Mouse (Mus musculus) cerebellum, adult (tissue): Measurements from ENCODE around the gene Dock2.
"Not testable (repeated sequence)": the region's sequence is repeated elsewhere in the genome, so short reads cannot be mapped to it uniquely, and the experiment has no call there.

Experiments
- ATAC-seq: cut with Nextera tagmentation; 2 replicates; pipeline ENCODE4 v1.9.2; 2017; ENCODE audit warnings: mild to moderate bottlenecking, moderate library complexity, mixed read lengths; ENCODE audit not compliant: insufficient number of reproducible peaks, low FRiP score, low TSS enrichment

Dock2 gene

DNA sequence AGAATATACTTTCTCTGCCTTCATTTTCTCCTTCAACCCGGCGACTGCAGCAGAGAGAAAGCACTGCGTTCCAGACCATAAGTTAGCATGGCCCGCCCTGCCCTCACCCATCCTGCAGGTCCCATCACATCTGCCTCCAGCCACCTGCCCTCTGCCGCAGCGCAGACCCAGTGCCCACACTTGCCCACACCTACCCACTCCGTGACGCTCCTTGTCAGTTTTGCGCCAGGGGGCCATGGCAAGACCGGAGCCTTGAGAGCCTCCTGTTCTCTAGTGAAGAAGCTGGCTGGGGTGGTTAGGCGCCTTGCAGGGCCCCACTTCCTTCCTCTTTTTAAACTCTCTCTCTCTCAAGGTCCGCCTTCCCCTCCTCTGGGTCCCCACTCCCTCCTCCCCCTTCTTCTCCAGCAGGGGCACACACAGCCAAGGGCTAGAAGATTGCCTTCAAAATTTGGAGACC is at the start of gene Dock2:
Gene Dock2 (minus strand): TSS at position 306 of the 457 bp plus-strand sequence.
- no peak for ATAC-seq

DNA sequence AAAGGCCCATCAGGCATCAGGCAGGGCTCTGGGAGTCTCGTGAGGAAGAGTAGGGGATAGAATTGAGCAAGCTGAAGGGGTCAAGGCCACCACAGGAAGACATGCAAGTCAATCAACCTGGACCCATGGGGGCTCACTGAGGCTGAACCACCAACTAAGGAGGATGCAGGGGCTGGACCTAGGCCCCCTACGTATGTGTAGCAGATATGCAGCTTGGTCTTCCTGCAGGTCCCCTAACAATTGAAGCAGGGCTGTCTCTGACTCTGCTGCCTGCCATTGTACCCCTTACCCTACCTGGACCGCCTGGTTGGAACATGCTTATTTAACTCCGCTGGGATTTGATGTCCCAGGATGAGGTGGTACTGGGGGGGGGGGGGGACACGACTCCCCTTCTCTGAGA is 49.0 kb upstream of the Dock2 start:
- no peak for ATAC-seq

- no peak for ATAC-seq
Observed at GRCm38 (mm10) chr11:34827803-34828202, 44.1 kb upstream of the Dock2 start.

DNA sequence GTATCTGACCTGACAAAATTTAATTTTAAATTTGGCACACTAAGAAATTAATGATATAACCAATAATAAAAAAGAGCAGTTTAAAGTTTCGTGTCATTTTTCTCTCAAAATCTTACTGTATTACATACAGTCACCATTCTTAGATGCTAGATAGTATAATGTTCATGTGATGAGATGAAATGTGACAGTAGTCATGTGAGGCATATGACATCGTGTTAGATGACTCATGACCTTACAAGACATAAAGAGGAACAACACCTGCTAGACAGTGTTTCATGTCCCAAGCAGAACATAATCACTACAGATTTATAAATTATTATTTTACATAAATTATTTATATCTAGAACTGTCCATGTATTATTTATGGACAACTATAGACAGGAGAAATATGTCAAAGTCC is 43.2 kb upstream of the Dock2 start:
- ATAC-seq = no peak

- no peak for ATAC-seq
Observed at GRCm38 (mm10) chr11:34824791-34825190, 41.1 kb upstream of the Dock2 start.

- no peak for ATAC-seq
Observed at GRCm38 (mm10) chr11:34814767-34815166, 31.1 kb upstream of the Dock2 start.

GRCm38 (mm10) chr11:34814319-34814718 is 30.6 kb upstream of the Dock2 start:
- ATAC-seq = no peak

- not testable (repeated sequence) for ATAC-seq
Observed at GRCm38 (mm10) chr11:34805026-34805425, 21.3 kb upstream of the Dock2 start.

- not testable (repeated sequence) for ATAC-seq
Observed at GRCm38 (mm10) chr11:34798066-34798465, 14.4 kb upstream of the Dock2 start.

DNA sequence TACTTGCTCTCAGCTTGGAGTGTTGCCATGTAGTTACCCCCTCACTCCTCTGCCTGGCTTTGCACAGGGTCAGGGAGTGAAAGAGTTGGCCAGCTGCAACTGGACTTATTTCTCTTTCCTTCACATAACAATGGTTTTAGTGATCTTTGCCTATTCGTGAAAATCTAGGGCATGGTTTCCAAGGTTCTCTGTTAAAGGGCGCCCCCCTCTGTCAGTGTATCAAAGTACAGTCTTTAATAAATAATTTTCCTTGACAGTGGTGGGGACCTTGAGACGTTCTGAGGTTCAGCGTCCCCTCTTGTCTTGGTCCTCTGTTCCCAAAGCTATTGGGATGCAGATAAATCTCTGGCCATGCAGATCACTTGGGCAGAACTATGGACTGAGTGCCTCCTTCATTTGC is 12.4 kb upstream of the Dock2 start:
- no peak for ATAC-seq

DNA sequence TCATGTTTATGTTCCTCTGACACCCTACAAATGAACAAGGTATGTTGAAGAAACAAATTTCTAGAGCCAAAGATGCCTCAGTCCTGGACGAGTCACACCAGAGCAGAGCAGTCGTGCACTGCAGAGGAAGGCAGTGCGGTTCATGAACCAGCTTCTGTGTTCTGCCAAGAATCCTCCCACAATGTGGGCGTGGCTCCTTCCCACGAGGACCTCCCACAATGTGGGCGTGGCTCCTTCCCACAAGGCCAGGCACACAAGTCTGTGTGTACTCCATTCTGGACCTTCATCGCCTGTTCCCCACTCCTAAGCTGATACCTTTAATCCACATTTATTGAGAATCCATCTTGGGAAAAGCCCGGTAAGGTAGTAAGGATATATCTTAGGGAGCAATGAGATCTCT is 8.2 kb upstream of the Dock2 start:
- ATAC-seq = no peak

GRCm38 (mm10) chr11:34784864-34785263 is 1.2 kb upstream of the Dock2 start:
- no peak for ATAC-seq

GRCm38 (mm10) chr11:34782516-34783430 is 919 bp downstream of the Dock2 start:
- ATAC-seq = no peak

GRCm38 (mm10) chr11:34780786-34781185 is 2.9 kb downstream of the Dock2 start:
- no peak for ATAC-seq

- no peak for ATAC-seq
Observed at GRCm38 (mm10) chr11:34779966-34780365, 3.7 kb downstream of the Dock2 start.

DNA sequence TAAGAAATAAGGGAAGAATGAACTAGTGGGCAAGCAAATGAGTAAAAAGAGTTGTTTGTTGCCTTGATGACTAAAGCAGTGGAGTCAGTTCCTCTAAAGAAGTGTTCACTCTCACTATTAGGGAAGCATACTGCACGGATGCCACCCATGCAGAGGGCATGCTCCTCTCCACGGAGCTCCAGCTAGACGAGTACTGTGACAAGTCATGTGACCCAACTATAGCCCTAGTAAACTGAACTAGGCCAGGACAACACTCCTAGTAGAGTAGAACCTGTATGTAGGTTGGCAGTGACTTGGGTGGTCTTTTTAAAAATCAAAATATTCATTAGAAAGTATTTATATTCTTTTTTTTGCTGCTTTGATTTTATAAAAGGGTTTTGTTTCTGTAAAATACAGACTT is 5.3 kb downstream of the Dock2 start:
- ATAC-seq = no peak

DNA sequence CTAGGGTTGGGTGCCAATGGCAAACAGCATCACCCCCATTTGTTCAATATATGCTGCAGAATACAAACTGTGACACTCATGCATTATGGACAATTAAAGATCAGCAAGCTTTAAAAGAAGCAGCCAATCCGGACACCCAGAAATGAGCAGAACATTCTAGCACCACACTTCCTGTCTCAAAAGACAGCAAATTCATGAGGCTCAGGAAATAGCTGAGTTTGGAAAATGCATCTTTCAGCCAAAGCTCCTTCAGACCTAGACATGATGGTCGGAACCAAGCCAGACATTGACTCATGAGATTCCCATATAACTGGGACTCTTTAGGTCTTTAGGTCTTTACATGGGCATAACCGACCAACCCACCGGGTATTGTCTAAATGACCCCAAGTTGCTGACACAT is 6.2 kb downstream of the Dock2 start:
- no peak for ATAC-seq

GRCm38 (mm10) chr11:34776054-34776453 is 7.6 kb downstream of the Dock2 start:
- ATAC-seq = no peak

- ATAC-seq = no peak
Observed at GRCm38 (mm10) chr11:34774636-34775035, 9.1 kb downstream of the Dock2 start.

DNA sequence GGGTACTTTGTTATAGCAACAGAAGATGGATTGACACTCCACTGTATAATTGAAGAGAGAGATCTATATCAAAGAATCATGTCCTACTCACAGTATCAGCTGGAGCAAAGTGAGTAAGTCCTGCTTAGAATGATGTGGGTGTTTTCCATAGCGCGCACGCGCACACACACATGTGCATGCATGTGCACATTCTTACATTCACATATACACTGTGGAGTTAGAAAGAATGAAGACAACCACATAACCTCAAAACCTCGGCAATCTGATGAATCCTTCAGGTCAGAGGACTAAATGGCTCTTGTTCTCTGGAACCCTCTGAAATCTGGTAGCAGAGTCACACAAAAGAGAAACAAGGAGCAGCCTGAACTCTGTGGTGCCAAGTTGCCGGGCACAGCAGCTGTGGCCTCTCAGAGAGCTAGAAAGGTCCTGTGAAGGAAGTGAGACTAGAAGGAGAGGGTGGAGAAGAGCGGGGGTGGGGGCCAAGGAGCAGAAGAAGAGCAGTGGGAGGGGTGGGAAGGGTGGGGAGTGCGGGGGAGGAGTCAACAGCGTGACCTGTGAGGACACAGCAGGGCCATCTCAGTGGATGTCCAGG is 10.3 kb downstream of the Dock2 start:
- no peak for ATAC-seq

GRCm38 (mm10) chr11:34771221-34771986 is 12.3 kb downstream of the Dock2 start:
- ATAC-seq = 0 out of 2 replicates have a peak, but pooled peaks have one; percentile 36
